ENCODE assay signal across 8 mouse cellular contexts in genomic region chr6:71632486-71632828, GRCm38 (mm10). TPM values are rescaled to one million over a fixed set of nuclear protein-coding genes. Genes with fewer than 3 reads are reported as not detected.
DNase-seq lines count a peak whose midpoint lies in the region; ATAC-seq and TF ChIP-seq lines count a peak whose summit lies in the region.

No protein-coding gene starts in this region.

- dilution Hi-C loops in CH12.LX (cut with MboI; ENCODE audit: extremely low pct_ligation_motif_present, extremely low pct_unique_long_range_greater_than_20kb, low sequenced_read_pairs), result no loop called here

- no peak for TF ChIP-seq CTCF in CH12.LX (conservative IDR thresholded peaks at IDR 0.05 in 1 of 2, IDR thresholded peaks at IDR 0.05 in 1 of 2; ENCODE audit: low read depth in 2 of 2, low read length in 2 of 2)

- no peak for TF ChIP-seq POLR2A in CH12.LX (IDR thresholded peaks at IDR 0.05; ENCODE audit: low read depth, low read length)

- peak overlapping the region; percentile 93 for H3K9ac ChIP-seq in heart, embryonic 12.5 days
- H3K9ac ChIP-seq in CH12.LX (ENCODE audit: insufficient read depth, low read depth), result peak overlapping the region; percentile 77
- H3K9ac ChIP-seq in forebrain, embryonic 14.5 days (ENCODE audit: low read length), result peak overlapping the region; percentile 86
- H3K9ac ChIP-seq in liver, embryonic 15.5 days, result peak overlapping the region; percentile 93

- peaks cover 5% of the 10 kb centered on the region; the same call in 1 of the 2 replicates for H3K27me3 ChIP-seq in heart, embryonic 12.5 days (replicated peaks)
- H3K27me3 ChIP-seq in CH12.LX (replicated peaks), result peaks cover 1% of the 10 kb centered on the region
- no peaks in the 10 kb centered on the region for H3K27me3 ChIP-seq in forebrain, embryonic 14.5 days (replicated peaks; ENCODE audit: control insufficient read depth, insufficient read depth, low read length)
- H3K27me3 ChIP-seq in liver, embryonic 15.5 days, result peaks cover 10% of the 10 kb centered on the region; the same call in 1 of the 2 replicates

- no peaks in the 10 kb centered on the region for H3K9me3 ChIP-seq in heart, embryonic 12.5 days (replicated peaks)
- no peaks in the 10 kb centered on the region for H3K9me3 ChIP-seq in CH12.LX (replicated peaks; ENCODE audit: low read length)
- H3K9me3 ChIP-seq in forebrain, embryonic 14.5 days (replicated peaks; ENCODE audit: control insufficient read depth, low read length), result no peaks in the 10 kb centered on the region
- H3K9me3 ChIP-seq in liver, embryonic 15.5 days (replicated peaks), result no peaks in the 10 kb centered on the region

- DNase-seq in heart, postnatal 14 days, result no peak
- DNase-seq in CH12.LX (ENCODE audit: extremely low read depth), result no peak
- no peak for DNase-seq in forebrain, embryonic 14.5 days (ENCODE audit: low spot score)
- no peak for DNase-seq in embryo, embryonic 11 days
- no peak for DNase-seq in left cerebral cortex, adult 9 months (ENCODE audit: low spot score in 2 of 2)
- no peak for DNase-seq in yolk sac, embryonic 10.5 days (ENCODE audit: low spot score)

- under 1% methylated on average over 41 of the region's 41 CpGs for WGBS in heart, embryonic 12.5 days
- under 1% methylated on average over 29 of the region's 41 CpGs for WGBS in forebrain, embryonic 14.5 days
- under 1% methylated on average over 41 of the region's 41 CpGs for WGBS in liver, embryonic 15.5 days (ENCODE audit: insufficient replicate concordance)

- H3K4me2 ChIP-seq in heart, embryonic 12.5 days, result peak overlapping the region; percentile 92
- no peak overlapping the region for H3K4me2 ChIP-seq in CH12.LX (ENCODE audit: insufficient read depth, low read depth, poor library complexity, severe bottlenecking)
- peak overlapping the region; percentile 87 for H3K4me2 ChIP-seq in forebrain, embryonic 14.5 days (ENCODE audit: low read length)
- H3K4me2 ChIP-seq in liver, embryonic 15.5 days, result peak overlapping the region; percentile 90

- no peak for TF ChIP-seq RAD21 in CH12.LX (IDR thresholded peaks at IDR 0.05; ENCODE audit: low read depth, low read length)

- H3K4me3 ChIP-seq in heart, embryonic 12.5 days, result peak overlapping the region; percentile 79
- H3K4me3 ChIP-seq in CH12.LX (replicated peaks in 1 of 3; ENCODE audit: low read depth in 2 of 3, low read length in 2 of 3, poor library complexity in 1 of 3), result peak overlapping the region; percentile 72 to 92 (median 80)
- peak overlapping the region; percentile 87 for H3K4me3 ChIP-seq in forebrain, embryonic 14.5 days (ENCODE audit: low read depth, low read length)
- H3K4me3 ChIP-seq in liver, embryonic 15.5 days (replicated peaks), result peak overlapping the region; percentile 90

- in situ Hi-C loops in CH12.LX (cut with MboI; ENCODE audit: low pct_ligation_motif_present, low pct_unique_long_range_greater_than_20kb, low sequenced_read_pairs), result loop anchor here (25.0 kb wide), 1 partner anchor 180 kb away; no protein-coding TSS in a partner anchor

- H3K4me1 ChIP-seq in heart, embryonic 12.5 days (replicated peaks), result peaks cover 15% of the 10 kb centered on the region
- H3K4me1 ChIP-seq in CH12.LX (ENCODE audit: control insufficient read depth in 1 of 2, insufficient read depth in 2 of 2), result peaks cover 3 to 16% of the 10 kb centered on the region in 2 experiments; a peak in 2 of 4 replicates
- H3K4me1 ChIP-seq in forebrain, embryonic 14.5 days (ENCODE audit: control insufficient read depth, insufficient read depth, low read length), result peaks cover 22% of the 10 kb centered on the region
- H3K4me1 ChIP-seq in liver, embryonic 15.5 days (replicated peaks), result peaks cover 18% of the 10 kb centered on the region

- ATAC-seq in heart, embryonic 12.5 days (ENCODE audit: insufficient number of reproducible peaks, low FRiP score), result no peak; the same call in 1 of the 2 replicates
- ATAC-seq in forebrain, embryonic 14.5 days, result no peak
- peak; percentile 50; the same call in 1 of the 2 replicates for ATAC-seq in liver, embryonic 15.5 days (ENCODE audit: insufficient read depth)

- intact Hi-C loops in heart, postnatal 14 days (cut with DNase I), result loop anchor here (5.0 to 10.0 kb wide), 3 partner anchors 170 to 360 kb away; partner anchors contain the start of genes Krcc1 and Rmnd5a

- H3K27ac ChIP-seq in heart, embryonic 12.5 days (ENCODE audit: poor library complexity, severe bottlenecking), result peak overlapping the region; percentile 95
- peak overlapping the region; percentile 73 for H3K27ac ChIP-seq in CH12.LX (ENCODE audit: insufficient read depth, low read depth)
- peak overlapping the region; percentile 100 for H3K27ac ChIP-seq in forebrain, embryonic 14.5 days (ENCODE audit: low read depth, low read length)
- peak overlapping the region; percentile 99 for H3K27ac ChIP-seq in liver, embryonic 15.5 days (replicated peaks)

- H3K36me3 ChIP-seq in heart, embryonic 12.5 days, result peaks cover 16% of the 10 kb centered on the region
- H3K36me3 ChIP-seq in CH12.LX (replicated peaks in 1 of 2; ENCODE audit: control insufficient read depth in 1 of 2, insufficient read depth in 1 of 2, low read length in 1 of 2), result peaks cover 3 to 26% of the 10 kb centered on the region in 2 experiments
- H3K36me3 ChIP-seq in forebrain, embryonic 14.5 days (ENCODE audit: control insufficient read depth, insufficient read depth, low read length), result peaks cover 12% of the 10 kb centered on the region
- H3K36me3 ChIP-seq in liver, embryonic 15.5 days (replicated peaks), result peaks cover 19% of the 10 kb centered on the region

- no peak for TF ChIP-seq EP300 in CH12.LX (IDR thresholded peaks at IDR 0.05; ENCODE audit: low read length)

- H3K79me2 ChIP-seq in CH12.LX (replicated peaks; ENCODE audit: control insufficient read depth, extremely low read depth, insufficient read depth, poor library complexity, severe bottlenecking), result peaks cover 6% of the 10 kb centered on the region; the same call in 1 of the 2 replicates

TF ChIP-seq in CH12.LX, 34 proteins besides CTCF, POLR2A, EP300 and RAD21:
- TF ChIP-seq MAX (IDR thresholded peaks at IDR 0.05; ENCODE audit: low read length) (no peak), NELFE (IDR thresholded peaks at IDR 0.05; ENCODE audit: low read depth, low read length) (no peak), JUND (conservative IDR thresholded peaks at IDR 0.05; ENCODE audit: low read depth, low read length) (no peak), ZNF384 (IDR thresholded peaks at IDR 0.05; ENCODE audit: low read depth, low read length) (no peak)

RNA-seq across cellular contexts. Expression of gene Kdm3a, which starts 0.3 kb away (rescaled TPM):
- polyA plus RNA-seq in heart, embryonic 12.5 days (2016; fragmentation: Nextera tagmentation; extraction: Ambion mirVana), result 48.5 and 51.7 TPM in 2 replicates
- 10 to 100 TPM; 28.6 to 30.3 TPM for total RNA-seq in heart, postnatal 14 days (2021)
- 12.9 and 22.5 TPM in 2 replicates for total RNA-seq in CH12.LX (2012; rRNA removed)
- total RNA-seq in CH12.LX (2014; rRNA removed), result 38.1 and 43.5 TPM in 2 replicates
- polyA plus RNA-seq in CH12.LX (2012; ENCODE audit: insufficient read length, low read depth), result 12.3 and 14.7 TPM in 2 replicates
- 47.4 and 49.5 TPM in 2 replicates for polyA plus RNA-seq in forebrain, embryonic 14.5 days (2014; fragmentation: Nextera tagmentation; extraction: Ambion mirVana)
- polyA plus RNA-seq in liver, embryonic 15.5 days (2015; fragmentation: Nextera tagmentation; extraction: Ambion mirVana), result 14.7 and 15.1 TPM in 2 replicates
